Comparison of ENCODE assay signal across 24 mouse cellular contexts in the genomic region with DNA sequence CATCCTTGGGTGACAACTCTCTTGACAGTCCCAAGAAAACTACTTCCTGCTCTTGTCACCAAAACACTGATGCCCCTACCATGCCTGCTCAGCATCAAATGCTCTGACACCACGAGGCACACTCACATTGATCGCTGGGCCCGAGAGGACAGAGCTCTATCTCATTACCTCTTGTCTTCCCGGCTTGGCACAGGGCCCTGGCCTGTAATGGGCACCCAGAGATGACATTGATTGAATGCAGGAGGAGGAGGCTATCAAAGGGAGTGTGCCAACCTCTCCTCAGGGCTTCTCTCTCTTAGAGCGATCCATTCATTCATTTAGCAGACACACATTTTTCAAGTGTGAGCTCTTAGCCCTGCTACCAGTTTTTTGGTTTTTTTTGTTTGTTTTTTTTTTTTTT.
DNase-seq lines count a peak whose midpoint lies in the region; ATAC-seq and TF ChIP-seq lines count a peak whose summit lies in the region.
"Had no signal": no experiment of that assay in that cellular context is flagged by ENCODE, and none has a peak within 500 bp of the region (broad histone marks: within the 10 kb centered on the region; RNA-seq: fewer than 3 reads in every experiment).

No protein-coding gene starts in this region.

- ATAC-seq in forebrain, embryonic 16.5 days = peak; percentile 20; the same call in 1 of the 2 replicates
- no peak for ATAC-seq in forebrain, embryonic 15.5 days (replicated peaks)
- ATAC-seq in hindbrain, postnatal 0 days = no peak; the same call in 1 of the 2 replicates
- no peak; the same call in 1 of the 2 replicates for ATAC-seq in hindbrain, embryonic 12.5 days (ENCODE audit: low FRiP score)
- ATAC-seq: intestine, postnatal 0 days; midbrain, embryonic 13.5 days had no signal

- no peak overlapping the region for H3K9ac ChIP-seq in forebrain, embryonic 16.5 days (replicated peaks; ENCODE audit: low read depth, low read length)
- H3K9ac ChIP-seq in forebrain, embryonic 15.5 days (replicated peaks) = no peak overlapping the region
- H3K9ac ChIP-seq in hindbrain, postnatal 0 days (replicated peaks; ENCODE audit: low read length) = no peak overlapping the region
- no peak overlapping the region for H3K9ac ChIP-seq in hindbrain, embryonic 12.5 days
- H3K9ac ChIP-seq: heart, embryonic 13.5 days; hindbrain, embryonic 15.5 days; midbrain, embryonic 13.5 days had no signal

- DNase-seq in hindbrain, postnatal 0 days (ENCODE audit: low spot score) = peak; percentile 72
- peak; percentile 88 for DNase-seq in MN1 (ENCODE audit: low spot score)
- peak; percentile 25 for DNase-seq in adrenal gland, adult 8-10 months
- DNase-seq in ovary, postnatal 14 days (ENCODE audit: low spot score) = no peak
- DNase-seq in left cerebral cortex, postnatal 14 days (ENCODE audit: low spot score in 2 of 2) = no peak
- DNase-seq: B cell, adult 2 months; cerebellum, adult 9-11 months; embryo, embryonic 11 days; gastrocnemius, adult 2 months; heart, adult 18-20 months; kidney, postnatal 10 days; layer of hippocampus, postnatal 36 days; liver; lung, postnatal 10 days; right cerebral cortex, adult 18-20 months; thymus, postnatal 25 days had no signal

- intact Hi-C loops in left cerebral cortex, postnatal 14 days (cut with DNase I) = no loop called here

- H3K9me3 ChIP-seq in forebrain, embryonic 16.5 days (ENCODE audit: control insufficient read depth, low read length) = no peaks in the 10 kb centered on the region
- H3K9me3 ChIP-seq in forebrain, embryonic 15.5 days = no peaks in the 10 kb centered on the region
- no peaks in the 10 kb centered on the region for H3K9me3 ChIP-seq in hindbrain, postnatal 0 days (ENCODE audit: low read length)
- H3K9me3 ChIP-seq in hindbrain, embryonic 12.5 days (replicated peaks) = no peaks in the 10 kb centered on the region
- H3K9me3 ChIP-seq: heart, embryonic 13.5 days; hindbrain, embryonic 15.5 days; midbrain, embryonic 13.5 days had no signal

- TF ChIP-seq CTCF in hindbrain, postnatal 0 days (IDR thresholded peaks at IDR 0.05; ENCODE audit: low read depth) = no peak

- H3K27me3 ChIP-seq in forebrain, embryonic 16.5 days (replicated peaks; ENCODE audit: control insufficient read depth, insufficient read depth, low read length) = no peaks in the 10 kb centered on the region
- no peaks in the 10 kb centered on the region for H3K27me3 ChIP-seq in forebrain, embryonic 15.5 days
- H3K27me3 ChIP-seq in hindbrain, postnatal 0 days (ENCODE audit: insufficient read depth, low read length) = no peaks in the 10 kb centered on the region
- no peaks in the 10 kb centered on the region for H3K27me3 ChIP-seq in hindbrain, embryonic 12.5 days
- H3K27me3 ChIP-seq: heart, embryonic 13.5 days; hindbrain, embryonic 15.5 days; midbrain, embryonic 13.5 days had no signal

- H3K27ac ChIP-seq in forebrain, embryonic 16.5 days (ENCODE audit: low read length) = no peak overlapping the region
- H3K27ac ChIP-seq in forebrain, embryonic 15.5 days (replicated peaks) = no peak overlapping the region
- H3K27ac ChIP-seq in hindbrain, postnatal 0 days = no peak overlapping the region
- no peak overlapping the region for H3K27ac ChIP-seq in hindbrain, embryonic 12.5 days
- H3K27ac ChIP-seq: gastrocnemius, adult 2 months; heart, embryonic 13.5 days; hindbrain, embryonic 15.5 days; layer of hippocampus, adult 2 months; midbrain, embryonic 13.5 days had no signal

- 0 out of 2 replicates have a peak, but pooled peaks cover 6% of the 10 kb centered on the region for H3K4me1 ChIP-seq in forebrain, embryonic 16.5 days (replicated peaks; ENCODE audit: control insufficient read depth, insufficient read depth, low read length)
- peaks cover 7% of the 10 kb centered on the region; the same call in 1 of the 2 replicates for H3K4me1 ChIP-seq in forebrain, embryonic 15.5 days
- H3K4me1 ChIP-seq in hindbrain, postnatal 0 days (ENCODE audit: insufficient read depth, low read length) = peaks cover 6% of the 10 kb centered on the region
- peaks cover 5% of the 10 kb centered on the region; the same call in 1 of the 2 replicates for H3K4me1 ChIP-seq in hindbrain, embryonic 12.5 days

- H3K4me2 ChIP-seq in forebrain, embryonic 16.5 days (ENCODE audit: low read length) = no peak overlapping the region
- no peak overlapping the region for H3K4me2 ChIP-seq in forebrain, embryonic 15.5 days (replicated peaks)
- H3K4me2 ChIP-seq in hindbrain, postnatal 0 days (ENCODE audit: low read depth, low read length) = no peak overlapping the region
- H3K4me2 ChIP-seq in hindbrain, embryonic 12.5 days (replicated peaks) = no peak overlapping the region
- H3K4me2 ChIP-seq: heart, embryonic 13.5 days; hindbrain, embryonic 15.5 days; midbrain, embryonic 13.5 days had no signal

- H3K36me3 ChIP-seq in forebrain, embryonic 16.5 days (ENCODE audit: control insufficient read depth, insufficient read depth) = no peaks in the 10 kb centered on the region
- H3K36me3 ChIP-seq in forebrain, embryonic 15.5 days = no peaks in the 10 kb centered on the region
- no peaks in the 10 kb centered on the region for H3K36me3 ChIP-seq in hindbrain, postnatal 0 days (ENCODE audit: insufficient read depth, low read length)
- H3K36me3 ChIP-seq in hindbrain, embryonic 12.5 days = no peaks in the 10 kb centered on the region
- H3K36me3 ChIP-seq: heart, embryonic 13.5 days; hindbrain, embryonic 15.5 days; midbrain, embryonic 13.5 days had no signal

- H3K4me3 ChIP-seq in forebrain, embryonic 16.5 days (replicated peaks; ENCODE audit: low read length) = no peak overlapping the region
- no peak overlapping the region for H3K4me3 ChIP-seq in forebrain, embryonic 15.5 days
- no peak overlapping the region for H3K4me3 ChIP-seq in hindbrain, postnatal 0 days (ENCODE audit: low read length)
- H3K4me3 ChIP-seq in hindbrain, embryonic 12.5 days = no peak overlapping the region
- H3K4me3 ChIP-seq: gastrocnemius, adult 2 months; heart, embryonic 13.5 days; hindbrain, embryonic 15.5 days; layer of hippocampus, adult 2 months; midbrain, embryonic 13.5 days had no signal

- 32% methylated on average over 5 of the region's 5 CpGs for WGBS in forebrain, embryonic 16.5 days
- 39% methylated on average over 5 of the region's 5 CpGs for whole genome bisulfite sequencing in forebrain, embryonic 15.5 days
- 34% methylated on average over 5 of the region's 5 CpGs for WGBS in hindbrain, postnatal 0 days
- WGBS in hindbrain, embryonic 12.5 days = 64% methylated on average over 5 of the region's 5 CpGs

Comparison
In these comparisons a context has a peak if more than half of its experiments do, and no peak if none do; other contexts are left out.
1. DNase-seq: peak in hindbrain, postnatal 0 days (single experiment), MN1 (single experiment) and adrenal gland, adult 8-10 months (single experiment); none in ovary, postnatal 14 days (single experiment) and left cerebral cortex, postnatal 14 days (0 of 2).